Mouse (Mus musculus) hindbrain, postnatal 0 days (tissue): Measurements from ENCODE around the gene Alx3. TPM values are rescaled to one million over a fixed set of nuclear protein-coding genes. Genes with fewer than 3 reads are reported as not detected.

Experiments used
- ATAC-seq: fragments of 200-750 bp; cut with Nextera tagmentation; 2 replicates; pipeline ENCODE4 v1.8.0; 2017; ENCODE audit warnings: mild to moderate bottlenecking, moderate TSS enrichment, moderate library complexity
- DNase-seq: peaks from one replicate; pipeline ENCODE4 v3.0.0-alpha.2; 2015; ENCODE audit warnings: low spot score
- H3K27ac ChIP-seq: fragments of 300-500 bp; sonication (generic); 2 replicates; pipeline ENCODE4 v1.5.1; 2014; ENCODE audit warnings: mild to moderate bottlenecking
- H3K27me3 ChIP-seq: fragments of 300-500 bp; sonication (generic); 2 replicates; pipeline ENCODE4 v1.6.1; 2014; ENCODE audit warnings: low read length, mixed read lengths; ENCODE audit not compliant: insufficient read depth
- H3K36me3 ChIP-seq: fragments of 300-500 bp; sonication (generic); 2 replicates; pipeline ENCODE4 v1.6.1; 2014; ENCODE audit warnings: low read length, mixed read lengths; ENCODE audit not compliant: insufficient read depth
- H3K4me1 ChIP-seq: fragments of 300-500 bp; sonication (generic); 2 replicates; pipeline ENCODE4 v1.6.1; 2014; ENCODE audit warnings: antibody characterized with exemption, low read length, mixed read lengths; ENCODE audit not compliant: insufficient read depth
- H3K4me2 ChIP-seq: fragments of 300-500 bp; sonication (generic); 2 replicates; pipeline ENCODE4 v1.6.1; 2014; ENCODE audit warnings: low read depth, mild to moderate bottlenecking, low read length, moderate library complexity, mixed read lengths
- H3K4me3 ChIP-seq: fragments of 300-500 bp; sonication (generic); 2 replicates; pipeline ENCODE4 v1.5.1; 2014; ENCODE audit warnings: low read length
- H3K9ac ChIP-seq: fragments of 300-500 bp; sonication (generic); replicated peaks from 2 replicates; pipeline ENCODE4 v1.6.1; 2014; ENCODE audit warnings: mild to moderate bottlenecking, low read length, moderate library complexity, mixed read lengths
- H3K9me3 ChIP-seq: fragments of 300-500 bp; sonication (generic); 2 replicates; pipeline ENCODE4 v1.6.1; 2016; ENCODE audit warnings: low read length, mixed read lengths
- CTCF ChIP-seq: IDR thresholded peaks from 2 replicates; pipeline ENCODE4 v1.5.1; 2016; ENCODE audit warnings: antibody characterized with exemption, control low read depth, low read depth
- WGBS: fragments of 180-500 bp; shearing (Covaris S2); extraction: QIAGEN DNeasy Blood & Tissue Kit; methylation state at CpG from one replicate; pipeline ENCODE4 v1.1.7; 2014; 5-methylcytosine and 5-hydroxymethylcytosine counted together
- polyA plus RNA-seq: library from polyadenylated mRNA; unstranded; fragments of >200 nt; fragmentation: Nextera tagmentation; extraction: Ambion mirVana; gene quantifications from 2 replicates; pipeline ENCODE4 v1.2.1, GENCODE M21; 2015
- total RNA-seq: library from RNA; depleted of rRNA; stranded (reverse); fragments of >200 nt; gene quantifications from 2 replicates; pipeline ENCODE4 v1.2.3, GENCODE M21; 2014

The Alx3 gene
- total and polyA plus RNA-seq, 2 experiments from 2014 or later = 0.16 to 0.45 TPM

DNA sequence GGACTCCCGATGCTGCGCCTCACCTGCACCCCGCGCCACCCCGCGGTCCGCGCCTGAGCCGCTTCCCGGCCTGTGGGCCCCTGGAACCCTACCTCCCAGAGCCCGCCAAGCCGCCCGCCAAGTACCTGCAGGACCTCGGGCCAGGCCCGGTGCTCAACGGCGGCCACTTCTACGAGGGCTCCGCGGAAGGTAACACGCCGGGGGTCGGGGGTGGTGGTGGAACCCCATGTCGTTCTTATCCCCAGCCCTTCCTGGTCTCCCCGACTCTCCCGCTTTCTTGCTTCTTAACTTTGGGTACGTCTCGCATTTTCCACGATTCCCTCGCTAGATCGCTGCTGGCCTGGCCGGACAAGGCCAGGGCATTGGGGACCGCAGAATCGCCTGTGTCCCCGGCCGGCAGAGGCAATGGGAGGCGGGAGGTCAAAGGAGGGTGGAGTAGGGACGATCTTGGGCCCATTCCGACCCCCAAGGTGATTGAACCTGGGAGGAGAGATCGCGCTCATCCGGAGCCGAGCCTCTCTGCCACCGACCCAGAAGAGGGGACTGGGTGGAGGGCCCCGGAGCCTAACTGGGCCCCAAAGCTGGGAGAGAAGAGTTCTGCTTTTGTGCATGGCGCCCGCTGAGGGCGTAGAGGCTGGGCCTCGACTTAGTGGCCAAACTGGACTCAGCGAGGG lies 570 bp downstream of the Alx3 start:
- no peak for DNase-seq
- Histone ChIP-seq H3K27me3 (peaks cover 68% of the 10 kb centered on the region), H3K36me3 (no peaks in the 10 kb centered on the region)

DNA sequence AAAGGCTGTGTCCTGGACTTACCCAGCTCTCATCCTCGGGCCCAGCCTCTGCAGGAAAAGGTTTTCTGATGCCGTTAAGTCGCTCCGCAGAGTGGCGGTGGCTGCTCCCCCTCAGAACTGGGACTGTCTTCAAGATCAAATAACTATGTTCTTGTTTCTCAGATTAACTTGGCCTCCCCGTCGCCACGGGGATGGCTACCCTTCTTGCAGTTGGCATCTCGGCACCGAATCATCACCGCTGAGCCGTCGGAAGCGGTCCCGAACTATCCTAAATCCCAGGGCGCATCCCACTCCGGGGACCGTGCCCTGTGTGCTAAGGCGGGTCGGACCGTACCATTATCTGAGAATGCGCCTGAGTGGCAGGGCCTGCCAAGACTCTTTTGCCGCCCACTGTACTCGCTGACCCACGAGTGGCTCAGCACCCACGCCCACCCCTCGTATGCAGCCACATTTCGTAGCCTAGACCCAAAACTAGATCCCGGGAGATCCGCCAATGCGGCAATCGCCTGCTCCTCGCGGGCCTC lies 1.2 kb downstream of the Alx3 start:
- TF ChIP-seq CTCF = no peak
- ATAC-seq (no peak), DNase-seq (no peak)
- WGBS = 2% methylated on average over 34 of the region's 34 CpGs
- no peak overlapping the region for H3K4me2 ChIP-seq
- no peaks in the 10 kb centered on the region for H3K4me1 ChIP-seq
- H3K27ac ChIP-seq = no peak overlapping the region
- H3K27me3 ChIP-seq = peaks cover 71% of the 10 kb centered on the region
- no peaks in the 10 kb centered on the region for H3K9me3 ChIP-seq
- no peaks in the 10 kb centered on the region for H3K36me3 ChIP-seq
- no peak overlapping the region for H3K4me3 ChIP-seq
- no peak overlapping the region for H3K9ac ChIP-seq

More for the DNA sequence above, 570 bp downstream of the Alx3 start:
- Histone ChIP-seq H3K9ac (no peak overlapping the region), H3K27ac (no peak overlapping the region), H3K9me3 (no peaks in the 10 kb centered on the region), H3K4me2 (peak overlapping the region; percentile 49), H3K4me3 (peak overlapping the region; percentile 29), H3K4me1 (no peaks in the 10 kb centered on the region)
- no peak; the same call in 1 of the 2 replicates for ATAC-seq
- WGBS = 3% methylated on average over 42 of the region's 50 CpGs
- TF ChIP-seq CTCF = no peak

DNA sequence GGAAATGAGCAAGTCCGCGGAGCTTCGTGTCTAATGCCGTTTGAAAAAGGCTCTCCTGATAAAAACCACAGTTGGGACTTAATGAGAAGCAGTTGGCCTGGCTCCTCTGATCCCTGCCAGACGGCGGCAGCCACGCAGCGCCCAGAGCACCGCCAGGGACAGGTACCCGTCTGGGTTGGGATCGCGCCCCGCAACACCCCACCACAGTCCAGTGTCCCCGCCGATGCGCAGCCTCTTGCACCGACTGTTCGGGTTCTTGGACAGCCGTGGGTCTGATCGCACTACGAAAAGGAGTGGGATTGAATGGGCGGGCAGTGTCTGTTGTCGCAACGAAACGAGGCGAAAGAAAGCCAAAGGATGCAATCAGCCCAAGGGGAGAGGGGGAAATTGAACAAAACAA lies 1.7 kb downstream of the Alx3 start:
- no peaks in the 10 kb centered on the region for H3K4me1 ChIP-seq
- under 1% methylated on average over 26 of the region's 26 CpGs for WGBS
- H3K27ac ChIP-seq = no peak overlapping the region
- H3K9ac ChIP-seq = no peak overlapping the region
- no peak for TF ChIP-seq CTCF
- DNase-seq = no peak
- H3K4me2 ChIP-seq = no peak overlapping the region
- peaks cover 71% of the 10 kb centered on the region for H3K27me3 ChIP-seq
- H3K4me3 ChIP-seq = no peak overlapping the region
- no peaks in the 10 kb centered on the region for H3K36me3 ChIP-seq
- no peaks in the 10 kb centered on the region for H3K9me3 ChIP-seq
- no peak for ATAC-seq

DNA sequence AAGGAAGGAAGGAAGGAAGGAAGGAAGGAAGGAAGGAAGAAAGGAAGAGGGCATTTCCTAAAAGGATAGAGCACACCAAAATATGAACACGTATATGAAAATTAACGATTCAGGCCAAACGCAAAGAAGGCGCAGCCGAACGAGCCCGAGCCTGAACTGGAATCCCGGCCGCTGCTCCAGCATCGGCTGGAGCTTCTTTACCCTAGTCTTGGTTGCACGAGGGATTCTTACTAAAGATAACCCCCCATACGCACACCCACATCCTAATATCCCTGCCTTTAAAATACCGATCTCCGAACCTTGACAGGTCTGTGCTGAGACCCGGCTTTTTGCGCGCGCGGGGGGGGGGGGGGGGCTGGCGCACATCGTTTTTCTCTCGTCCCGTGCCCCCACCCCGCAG lies 2.3 kb downstream of the Alx3 start:
- no peaks in the 10 kb centered on the region for H3K9me3 ChIP-seq
- WGBS = 5% methylated on average over 18 of the region's 24 CpGs
- H3K27ac ChIP-seq = no peak overlapping the region
- H3K4me2 ChIP-seq = no peak overlapping the region
- no peaks in the 10 kb centered on the region for H3K36me3 ChIP-seq
- no peaks in the 10 kb centered on the region for H3K4me1 ChIP-seq
- DNase-seq = no peak
- TF ChIP-seq CTCF = no peak
- no peak overlapping the region for H3K4me3 ChIP-seq
- no peak overlapping the region for H3K9ac ChIP-seq
- H3K27me3 ChIP-seq = peaks cover 71% of the 10 kb centered on the region
- no peak for ATAC-seq

DNA sequence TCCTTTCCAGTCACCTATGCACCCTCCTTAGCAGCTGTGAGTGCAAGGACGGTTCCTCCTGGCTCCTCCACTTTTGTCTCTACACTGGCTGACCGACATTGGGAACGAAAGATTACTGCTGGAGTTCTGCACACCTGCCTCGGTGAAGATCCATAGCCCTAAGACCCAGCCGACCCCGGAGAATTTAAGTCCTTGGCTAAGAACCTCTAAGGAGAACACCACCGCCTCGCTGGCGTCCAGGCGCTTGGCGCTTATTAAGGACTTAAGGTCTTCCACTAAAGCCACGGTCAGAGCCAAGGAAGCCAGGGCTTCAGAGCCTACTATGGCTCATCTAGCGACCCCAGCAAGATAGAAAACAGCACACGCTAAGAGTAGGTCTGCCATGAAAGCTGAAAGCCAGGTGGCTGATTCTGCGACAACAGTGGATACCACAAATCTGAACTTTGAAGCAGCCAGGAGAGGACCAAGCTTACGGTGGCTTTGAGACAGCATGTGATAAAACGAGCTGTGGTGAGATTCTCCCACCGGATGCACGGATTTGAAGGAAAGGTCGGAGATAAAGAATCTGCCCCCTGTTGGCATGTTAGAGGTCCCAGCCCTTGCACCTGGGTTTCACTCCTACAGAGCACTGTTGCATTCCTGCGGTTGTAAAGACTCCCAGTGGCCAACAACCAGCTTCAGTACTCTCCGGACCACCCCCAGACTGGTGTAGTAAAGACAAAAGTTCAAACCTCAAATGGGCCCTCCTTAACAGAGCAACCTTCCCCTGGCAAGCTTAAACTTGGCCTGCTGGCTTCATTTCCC lies 3.0 kb downstream of the Alx3 start:
- DNase-seq (no peak), ATAC-seq (no peak)
- Histone ChIP-seq H3K27ac (no peak overlapping the region), H3K4me2 (no peak overlapping the region), H3K9me3 (no peaks in the 10 kb centered on the region), H3K9ac (no peak overlapping the region), H3K27me3 (peaks cover 65% of the 10 kb centered on the region), H3K4me1 (no peaks in the 10 kb centered on the region), H3K4me3 (no peak overlapping the region), H3K36me3 (no peaks in the 10 kb centered on the region)
- 10% methylated on average over 22 of the region's 22 CpGs for WGBS
- no peak for TF ChIP-seq CTCF

DNA sequence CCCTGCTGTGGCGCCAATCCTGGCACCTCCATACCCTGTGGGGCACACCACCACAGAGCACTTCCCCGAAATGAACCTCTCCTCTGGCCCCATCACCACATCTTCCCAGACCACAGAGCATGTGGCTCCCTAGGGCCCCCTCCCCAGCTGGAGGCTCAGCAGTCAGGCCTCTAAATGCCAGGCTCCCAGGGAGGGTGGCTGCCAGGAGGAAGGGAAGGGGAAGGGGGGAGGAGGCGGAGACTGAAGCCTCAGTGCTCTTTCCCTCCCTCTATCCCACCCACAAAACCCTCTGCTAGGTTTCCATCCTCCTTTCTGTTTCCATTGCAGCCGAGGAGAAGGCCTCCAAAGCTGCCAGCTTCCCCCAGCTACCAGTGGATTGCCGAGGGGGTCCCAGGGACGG lies 5.3 kb downstream of the Alx3 start:
- no peak for TF ChIP-seq CTCF
- ATAC-seq = no peak
- H3K4me3 ChIP-seq = no peak overlapping the region
- H3K4me1 ChIP-seq = no peaks in the 10 kb centered on the region
- peaks cover 44% of the 10 kb centered on the region for H3K27me3 ChIP-seq
- no peaks in the 10 kb centered on the region for H3K9me3 ChIP-seq
- 55% methylated on average over 6 of the region's 6 CpGs for WGBS
- no peak for DNase-seq
- H3K27ac ChIP-seq = no peak overlapping the region
- H3K9ac ChIP-seq = no peak overlapping the region
- no peaks in the 10 kb centered on the region for H3K36me3 ChIP-seq
- no peak overlapping the region for H3K4me2 ChIP-seq
